Mouse (Mus musculus) brain, embryonic 14.5 days (tissue): ENCODE results near the gene Kctd15. TPM values are rescaled to one million over a fixed set of nuclear protein-coding genes. Genes with fewer than 3 reads are reported as not detected.

Source experiments
- DNase-seq: peaks from one replicate; pipeline ENCODE4 v3.0.0-alpha.2; 2011; ENCODE audit warnings: low read depth
- CTCF ChIP-seq: fragments of 200-500 bp; IDR thresholded peaks from 2 replicates; pipeline ENCODE4 v1.5.1; 2012; ENCODE audit warnings: inconsistent platforms, mild to moderate bottlenecking, moderate library complexity, borderline replicate concordance; ENCODE audit not compliant: insufficient read depth, insufficient read length; ENCODE audit errors: extremely low read depth
- POLR2A ChIP-seq: fragments of 200-500 bp; IDR thresholded peaks from 2 replicates; pipeline ENCODE4 v1.6.1; 2012; ENCODE audit warnings: mild to moderate bottlenecking, inconsistent platforms, borderline replicate concordance; ENCODE audit not compliant: poor library complexity, insufficient read depth, insufficient read length, severe bottlenecking; ENCODE audit errors: extremely low read depth
- polyA plus RNA-seq: library from polyadenylated mRNA; depleted of rRNA; stranded (reverse); fragments of >200 nt; gene quantifications from 2 replicates; pipeline ENCODE4 v1.2.3, GENCODE M21; 2012

Kctd15 gene
- polyA plus RNA-seq, 1 experiment = 99.9 TPM

DNA sequence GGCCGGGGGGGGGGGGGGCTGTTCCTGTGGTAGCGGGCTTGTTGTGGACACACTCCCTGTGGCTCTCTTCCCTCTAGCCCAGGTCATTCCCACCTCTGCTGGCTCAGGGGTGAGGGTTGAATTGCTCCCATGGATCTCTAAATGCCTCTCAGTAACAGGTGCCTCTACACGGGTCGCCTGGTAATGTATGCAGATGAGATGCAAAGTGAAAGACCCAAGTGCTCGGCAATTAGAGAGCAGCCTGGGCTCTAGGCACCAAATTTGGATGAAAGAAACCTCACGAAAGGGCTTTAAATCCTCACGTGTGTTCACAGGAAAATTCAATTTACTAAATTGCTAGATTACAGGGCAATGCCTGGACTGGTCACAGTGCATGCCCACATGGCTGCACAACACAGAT lies 29.3 kb upstream of the Kctd15 start:
- no peak for TF ChIP-seq POLR2A
- no peak for TF ChIP-seq CTCF
- DNase-seq = peak; percentile 52

DNA sequence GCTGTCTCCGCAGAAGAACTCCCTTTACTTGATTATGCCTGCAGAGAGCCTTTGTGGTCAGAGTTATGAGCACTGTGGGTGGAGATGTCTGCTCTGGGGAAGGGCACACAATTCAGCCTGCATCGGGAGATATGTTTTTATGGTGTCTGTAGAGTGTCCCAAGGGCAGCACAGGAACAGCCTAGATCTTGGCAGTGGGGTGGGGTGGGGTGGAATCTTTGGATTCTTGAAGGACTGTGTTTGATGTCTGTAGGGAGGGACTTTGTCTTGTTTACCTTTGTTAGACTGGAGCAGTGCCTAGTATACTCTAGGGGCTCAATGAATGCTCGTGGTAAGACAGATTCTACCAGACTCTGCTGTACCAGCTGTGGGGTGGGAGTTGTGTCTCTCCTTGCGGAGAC lies 28.6 kb upstream of the Kctd15 start:
- TF ChIP-seq CTCF = no peak
- no peak for TF ChIP-seq POLR2A

DNA sequence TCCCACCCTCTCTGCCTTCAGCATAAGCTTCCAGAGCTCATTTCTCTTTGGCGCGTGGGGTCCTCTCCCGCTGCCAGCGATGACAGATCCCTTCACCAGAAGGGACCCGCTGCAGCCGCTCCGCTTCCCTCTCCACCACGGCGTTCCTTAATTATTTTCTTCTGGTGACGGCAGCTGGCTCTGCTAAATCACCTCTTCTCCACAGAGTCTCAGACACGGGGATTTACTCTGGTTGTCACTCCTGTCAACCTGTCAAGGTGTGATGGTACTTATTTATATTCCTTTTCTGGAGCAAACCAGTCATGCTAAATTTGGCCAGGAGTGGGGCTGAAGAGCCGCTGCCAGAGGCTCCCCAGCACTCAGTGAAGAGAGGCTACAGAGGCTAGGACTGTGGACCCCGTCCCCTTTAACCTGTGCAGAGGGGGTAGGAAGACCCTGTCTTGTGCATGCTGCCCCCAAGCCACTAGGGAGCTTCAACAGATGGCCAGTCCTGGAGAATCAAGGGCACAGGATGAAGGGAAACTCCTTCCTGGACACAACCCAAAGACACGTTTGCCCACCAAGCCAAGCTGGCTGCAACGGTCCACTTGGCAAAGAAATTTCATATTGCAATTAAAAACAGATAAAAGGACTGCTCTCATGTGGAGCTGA lies 24.4 kb upstream of the Kctd15 start:
- DNase-seq = peak; percentile 82
- peak; percentile 43; the same call in 1 of the 2 replicates for TF ChIP-seq CTCF
- no peak for TF ChIP-seq POLR2A

More for the DNA sequence above, 28.6 kb upstream of the Kctd15 start:
- no peak for DNase-seq

DNA sequence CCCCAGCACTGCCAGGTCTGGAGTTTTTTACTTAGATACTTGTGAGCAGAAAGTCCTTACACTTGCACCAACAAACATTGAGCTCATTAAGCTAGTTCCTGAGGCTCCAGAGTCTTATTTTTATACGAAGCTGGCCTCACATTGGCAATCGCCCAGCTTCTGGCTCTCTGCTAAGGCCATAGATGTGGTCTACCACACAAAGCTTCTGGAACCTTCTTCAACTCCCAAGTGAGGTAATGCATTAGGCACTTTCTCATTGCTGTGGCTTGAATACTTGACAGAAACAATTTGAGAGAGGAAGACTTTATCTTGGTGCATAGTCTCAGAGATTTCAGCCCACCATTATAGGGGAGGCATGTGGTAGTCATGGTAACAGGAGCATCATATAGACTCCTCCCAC lies 23.4 kb upstream of the Kctd15 start:
- TF ChIP-seq POLR2A (no peak), CTCF (no peak)
- DNase-seq = no peak

DNA sequence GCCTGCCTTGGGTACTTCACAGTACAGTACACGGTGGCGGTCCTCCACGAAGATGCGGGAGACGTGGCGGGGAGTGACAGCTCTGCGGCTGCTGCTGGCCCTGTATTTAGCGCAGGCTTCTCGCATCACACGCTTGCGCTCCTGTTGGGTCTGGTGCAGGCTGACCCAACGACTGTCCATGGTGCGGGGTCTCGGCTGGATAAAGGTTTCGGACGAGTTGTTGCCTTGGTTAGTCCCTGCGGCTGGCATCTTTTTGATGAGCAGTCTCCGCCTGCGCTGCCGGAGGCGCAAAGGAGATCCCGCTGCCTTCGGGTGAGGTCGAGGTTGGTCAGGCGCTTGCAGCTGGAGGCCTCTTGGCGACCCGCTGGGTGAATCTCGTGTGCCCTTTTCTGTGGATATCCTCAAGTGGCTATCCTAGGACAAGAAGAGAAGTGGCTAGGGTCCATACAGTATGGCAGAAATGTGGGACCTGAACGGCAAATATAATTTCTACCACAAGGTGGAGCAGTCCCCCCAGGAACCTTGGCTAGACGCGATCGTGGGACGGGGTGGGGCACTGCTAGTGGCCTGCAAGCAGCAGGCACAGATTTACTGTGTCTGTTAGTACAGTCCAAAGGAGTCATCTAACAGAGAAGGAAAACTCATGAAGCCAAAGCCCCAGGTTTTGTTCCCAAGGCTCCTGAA lies 19.4 kb upstream of the Kctd15 start:
- DNase-seq = peak; percentile 88
- TF ChIP-seq POLR2A (no peak), CTCF (peak; percentile 84)

DNA sequence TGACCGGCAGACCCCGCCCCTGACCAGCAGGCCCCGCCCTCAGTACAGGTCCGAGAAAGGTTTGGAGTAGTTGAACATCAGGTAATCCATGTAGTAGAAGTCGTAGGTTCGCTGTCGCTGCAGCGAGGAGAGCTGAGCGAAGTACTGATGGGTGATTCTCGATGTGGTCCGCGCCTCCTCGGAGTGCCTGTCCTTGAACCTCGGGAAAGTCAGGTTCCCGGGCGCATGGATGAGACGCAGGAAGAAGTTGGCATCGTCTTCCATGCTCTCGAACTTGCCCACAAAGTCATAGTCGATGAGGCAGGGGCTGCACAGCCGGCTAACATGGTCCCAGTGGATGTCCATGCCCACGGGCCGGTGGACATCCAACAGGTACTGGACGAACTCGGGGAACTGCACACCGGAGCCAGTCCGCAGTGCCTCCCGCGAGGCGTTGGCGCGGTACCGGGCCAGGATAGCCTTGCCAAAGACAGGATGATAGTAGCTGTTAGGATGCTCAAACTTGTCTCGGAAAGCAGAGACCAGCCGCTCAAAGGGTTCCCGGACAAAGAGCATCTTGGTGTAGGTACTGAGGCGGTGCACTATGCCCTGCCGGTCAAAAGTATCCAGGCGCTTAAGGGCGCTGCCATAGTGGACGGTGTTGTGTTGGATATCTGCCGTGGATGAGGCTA lies 18.7 kb upstream of the Kctd15 start:
- TF ChIP-seq CTCF = no peak
- no peak for TF ChIP-seq POLR2A
- no peak for DNase-seq

DNA sequence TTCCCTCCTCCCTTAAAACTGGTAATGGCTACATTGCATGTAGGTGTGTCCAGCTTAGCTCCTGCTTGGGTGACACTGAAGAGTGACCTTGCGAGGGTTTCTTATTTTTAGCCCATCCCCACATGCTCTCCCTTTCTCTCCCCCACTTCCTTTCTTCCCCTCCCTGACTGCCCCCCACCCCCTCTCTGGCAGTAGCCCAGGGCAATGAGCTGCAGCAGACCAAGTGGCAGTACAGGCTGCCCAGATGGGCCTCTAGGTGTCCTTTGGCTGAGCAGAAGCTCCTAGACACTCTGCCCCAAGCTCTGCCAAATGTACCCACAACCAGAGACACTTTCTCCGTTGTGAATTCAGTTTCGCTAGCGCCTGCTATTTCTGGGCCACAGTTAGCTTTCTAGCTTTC lies 16.4 kb upstream of the Kctd15 start:
- TF ChIP-seq CTCF (no peak), POLR2A (no peak)

DNA sequence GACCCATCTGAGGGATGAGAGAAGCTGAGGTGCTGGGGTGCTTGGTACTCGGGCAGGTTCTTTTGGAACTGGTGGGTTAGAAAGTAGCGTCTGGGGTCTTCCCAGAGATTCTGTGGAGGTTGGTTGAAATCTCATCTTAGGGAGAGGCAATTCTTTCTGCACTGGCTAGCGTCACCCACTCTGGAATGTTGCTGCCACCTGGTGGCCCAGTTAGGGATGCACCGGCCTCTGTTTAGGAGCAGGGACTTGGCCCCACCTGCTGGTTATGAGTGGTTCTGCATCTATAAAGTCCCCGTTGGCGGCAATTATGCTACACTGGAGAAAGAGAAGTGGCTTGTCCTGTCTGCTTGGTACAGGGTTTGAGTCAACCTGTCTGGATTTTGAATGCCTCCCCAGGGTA lies 15.4 kb upstream of the Kctd15 start:
- peak; percentile 94 for DNase-seq
- TF ChIP-seq POLR2A (no peak), CTCF (peak; percentile 100)

More for the DNA sequence above, 16.4 kb upstream of the Kctd15 start:
- no peak for DNase-seq

DNA sequence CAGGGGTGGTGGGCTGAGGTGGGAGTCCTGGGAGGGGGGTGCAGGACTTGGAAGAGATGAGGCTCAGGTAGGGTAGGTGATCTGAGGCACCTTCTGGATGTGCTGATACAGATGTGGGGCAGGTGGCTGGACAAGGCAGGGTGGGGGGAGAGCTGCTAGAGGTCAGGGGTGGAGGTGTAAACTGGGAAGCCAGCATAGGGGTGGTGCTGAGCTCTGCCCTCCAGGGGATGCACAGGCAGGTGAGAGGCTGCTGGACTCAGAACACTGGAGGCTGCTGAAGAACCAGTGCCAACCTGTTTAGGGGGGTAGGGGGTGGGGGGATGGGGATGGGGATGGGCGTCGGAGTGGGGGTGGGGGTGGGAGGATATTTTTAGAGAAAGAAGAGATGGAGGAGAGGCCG lies 14.2 kb upstream of the Kctd15 start:
- TF ChIP-seq POLR2A (no peak), CTCF (no peak)
- no peak for DNase-seq

DNA sequence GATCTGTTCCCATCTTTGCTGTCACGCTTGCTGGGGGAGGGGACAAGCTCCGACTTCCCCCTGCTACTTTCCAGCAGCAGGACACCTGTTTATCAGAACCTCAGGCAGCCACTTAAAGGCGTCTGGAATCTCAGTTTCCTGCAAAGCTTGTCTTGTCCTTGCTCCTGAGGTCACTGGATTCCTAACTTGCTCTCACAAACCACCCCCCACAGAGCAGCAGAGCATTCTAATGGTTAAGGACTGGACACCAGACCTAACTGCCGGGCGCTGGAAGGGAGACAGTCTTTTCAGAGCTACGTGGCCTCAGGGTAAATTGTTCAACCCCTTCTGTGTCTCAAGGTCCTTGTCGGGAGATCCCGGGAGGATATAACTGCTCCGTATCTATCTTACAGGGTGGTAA lies 12.8 kb upstream of the Kctd15 start:
- no peak for TF ChIP-seq POLR2A
- TF ChIP-seq CTCF = no peak
- DNase-seq = no peak

DNA sequence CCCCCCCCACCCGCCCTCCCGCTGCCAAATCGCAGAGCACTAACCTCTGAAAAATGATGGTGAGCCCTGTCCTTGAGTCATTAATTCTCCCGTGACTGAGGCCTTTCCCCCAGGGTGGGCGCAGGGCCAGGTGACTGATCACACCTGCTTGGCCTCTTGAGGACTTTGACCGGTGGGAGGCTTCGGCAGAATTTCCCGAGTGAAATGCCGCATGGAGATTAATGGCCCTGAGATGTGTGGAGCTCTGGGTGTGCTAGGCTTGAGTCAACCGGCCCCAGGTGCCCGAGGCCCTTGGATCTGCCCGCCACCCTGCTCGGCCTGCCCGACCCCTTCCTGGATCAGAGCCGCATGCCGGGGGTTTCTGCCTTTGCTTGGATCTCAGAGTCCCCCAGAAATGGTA lies 11.3 kb upstream of the Kctd15 start:
- no peak for DNase-seq
- TF ChIP-seq POLR2A (no peak), CTCF (no peak)
